Mouse (Mus musculus) testis, adult 2 months (tissue): ENCODE measurements around the gene Aldh1a2. TPM values are rescaled to one million over a fixed set of nuclear protein-coding genes. Genes with fewer than 3 reads are reported as not detected.

Experiments used
- H3K27ac ChIP-seq: fragments of 200-500 bp; 2 replicates; pipeline ENCODE4 v1.5.1; 2012; ENCODE audit warnings: low read depth, low read length; ENCODE audit not compliant: control insufficient read depth, insufficient read depth
- H3K27me3 ChIP-seq: fragments of 200-500 bp; 2 replicates; pipeline ENCODE4 v1.6.1; 2012; ENCODE audit warnings: mild to moderate bottlenecking, low read length, moderate library complexity; ENCODE audit not compliant: control insufficient read depth, insufficient read depth
- H3K36me3 ChIP-seq: fragments of 200-500 bp; 2 replicates; pipeline ENCODE4 v1.6.1; 2012; ENCODE audit warnings: mild to moderate bottlenecking, low read length; ENCODE audit not compliant: control insufficient read depth, insufficient read depth
- H3K4me1 ChIP-seq: fragments of 200-500 bp; 2 replicates; pipeline ENCODE4 v1.6.1; 2012; ENCODE audit warnings: low read length; ENCODE audit not compliant: control insufficient read depth, insufficient read depth
- H3K4me3 ChIP-seq: fragments of 200-500 bp; 2 replicates; pipeline ENCODE4 v1.5.1; 2012; ENCODE audit warnings: low read depth, mild to moderate bottlenecking, low read length, moderate library complexity, mixed read lengths; ENCODE audit not compliant: control insufficient read depth
- CTCF ChIP-seq: fragments of 200-500 bp; IDR thresholded peaks from 2 replicates; pipeline ENCODE4 v1.5.1; 2012; ENCODE audit warnings: low read depth, mild to moderate bottlenecking, inconsistent platforms, low read length, moderate library complexity; ENCODE audit not compliant: control insufficient read depth, insufficient read depth, insufficient replicate concordance
- POLR2A ChIP-seq: fragments of 200-500 bp; IDR thresholded peaks from 2 replicates; pipeline ENCODE4 v1.6.1; 2012; ENCODE audit warnings: low read depth, mild to moderate bottlenecking, inconsistent platforms, low read length, moderate library complexity; ENCODE audit not compliant: control insufficient read depth
- polyA plus RNA-seq: library from polyadenylated mRNA; depleted of rRNA; stranded (reverse); fragments of >200 nt; gene quantifications from 2 replicates; pipeline ENCODE4 v1.2.3, GENCODE M21; 2012; rRNA removed

Gene Aldh1a2
- polyA plus RNA-seq, 1 experiment: 62.3 TPM

- H3K27ac ChIP-seq: no peak overlapping the region
- H3K27me3 ChIP-seq: no peaks in the 10 kb centered on the region
- no peaks in the 10 kb centered on the region for H3K36me3 ChIP-seq
- H3K4me3 ChIP-seq: no peak overlapping the region
- TF ChIP-seq CTCF (no peak), POLR2A (no peak)
- peaks cover 3% of the 10 kb centered on the region for H3K4me1 ChIP-seq
Measured at GRCm38 (mm10) chr9:71336674-71337073, 121.1 kb downstream of the Aldh1a2 start.

GRCm38 (mm10) chr9:71337425-71337824, 121.8 kb downstream of the Aldh1a2 start:
- no peak for TF ChIP-seq POLR2A
- TF ChIP-seq CTCF: no peak
- no peaks in the 10 kb centered on the region for H3K27me3 ChIP-seq
- H3K4me1 ChIP-seq: peaks cover 3% of the 10 kb centered on the region
- no peak overlapping the region for H3K4me3 ChIP-seq
- H3K27ac ChIP-seq: no peak overlapping the region
- H3K36me3 ChIP-seq: no peaks in the 10 kb centered on the region

GRCm38 (mm10) chr9:71340116-71340515, 124.5 kb downstream of the Aldh1a2 start:
- Histone ChIP-seq H3K27me3 (no peaks in the 10 kb centered on the region), H3K4me3 (no peak overlapping the region), H3K27ac (no peak overlapping the region), H3K4me1 (no peaks in the 10 kb centered on the region), H3K36me3 (no peaks in the 10 kb centered on the region)
- no peak for TF ChIP-seq POLR2A
- no peak for TF ChIP-seq CTCF

Other genes starting within 250 kb of the Aldh1a2 start
- 32.9 and 35.1 TPM in 2 replicates for gene Aqp9, start 47.1 kb upstream of the Aldh1a2 start, polyA plus RNA-seq